Mouse (Mus musculus): ENCODE results near the gene Tbc1d14.

DNA sequence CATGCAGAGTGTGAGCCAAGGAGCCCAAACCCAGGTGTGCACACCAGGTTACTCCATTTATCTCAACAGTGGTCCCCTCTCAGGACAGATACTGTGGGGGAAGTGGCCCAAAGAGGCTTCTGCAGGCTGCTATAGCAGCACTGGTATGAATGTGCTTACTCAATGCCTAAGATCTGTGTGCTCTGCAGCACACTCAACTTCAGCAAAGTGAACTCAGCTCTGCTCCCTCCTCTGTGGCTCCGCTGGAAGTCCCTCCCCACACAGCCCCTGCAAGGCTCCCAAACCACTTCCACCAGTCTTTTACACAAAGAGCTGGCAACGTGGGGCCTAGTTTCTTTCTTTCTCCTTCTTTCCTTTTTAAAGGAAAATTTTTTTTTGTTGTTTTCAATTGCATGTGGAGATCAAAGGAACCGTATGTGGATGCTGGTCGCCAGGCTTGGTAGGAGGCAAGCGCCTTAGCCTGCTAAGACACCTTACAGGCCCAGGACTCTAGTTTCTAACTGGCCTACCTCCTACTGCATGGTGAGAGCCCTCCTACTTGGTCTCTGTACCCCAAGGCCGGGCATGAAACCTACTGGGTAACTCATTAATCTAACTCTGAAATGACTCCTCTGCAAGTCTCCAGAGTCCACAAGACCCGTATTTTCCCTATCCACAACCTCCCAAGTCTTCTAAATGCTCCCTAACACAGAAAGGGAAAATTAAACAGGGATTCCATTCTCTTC lies 35.3 kb downstream of the Tbc1d14 start:
- TF ChIP-seq CTCF (IDR thresholded peaks at IDR 0.05; ENCODE audit: insufficient read depth, low read depth, low read length) (no peak), POLR2A (IDR thresholded peaks at IDR 0.05; ENCODE audit: insufficient read depth, low read depth, low read length) (no peak)

All from olfactory bulb, adult 2 months (tissue).